Mouse (Mus musculus) CD4-positive helper T cell, adult 2 months (primary cell): ENCODE measurements at regions not wholly inside any gene's neighbourhood (a gene's known extent, or its start where the extent isn't known, plus 50 kb on each side); places are given as distances from the start of the nearest gene placed in this dataset.
A peak's percentile ranks its signal among the peaks of the same experiment; 100 is the strongest.

Experiments used
- DNase-seq: peaks from one replicate; pipeline ENCODE4 v3.0.0-alpha.2; 2012; ENCODE audit warnings: low read depth, missing footprints, low spot score

DNA sequence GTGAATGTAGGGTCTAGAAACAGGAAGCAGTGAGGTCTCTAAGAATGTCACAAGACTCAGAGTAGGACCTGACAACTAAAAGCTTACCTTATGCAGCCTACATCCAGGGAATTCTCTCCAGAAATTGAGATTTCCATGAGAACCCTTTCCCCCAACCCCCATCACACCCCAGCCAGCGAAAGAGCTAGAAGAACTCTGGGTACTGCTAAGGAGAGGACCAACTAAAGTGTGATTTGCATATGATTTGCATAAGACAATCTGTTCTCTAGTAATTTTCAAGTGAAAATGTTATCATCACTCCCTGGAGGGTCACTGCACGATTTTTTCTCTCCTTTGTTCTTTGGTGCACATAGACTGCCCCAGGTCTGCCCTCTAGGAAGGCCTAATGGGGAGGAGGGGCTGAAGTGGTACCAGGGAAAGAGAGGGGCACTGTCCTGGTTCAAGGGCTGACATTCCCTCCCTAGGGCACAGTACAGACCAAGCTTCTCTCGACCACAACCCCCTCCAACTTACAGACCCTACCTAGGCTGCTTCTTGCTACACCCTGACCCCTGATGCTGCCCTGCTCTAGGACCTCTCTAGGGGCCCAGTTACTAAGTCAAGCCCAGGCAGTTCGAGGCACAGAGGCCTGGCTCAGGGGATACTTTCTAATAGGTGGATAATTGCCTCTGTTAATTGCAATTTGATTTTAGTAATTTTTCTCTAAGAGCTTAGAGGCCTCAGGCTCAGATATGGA lies 77.4 kb upstream of the Pja1 start:
- no peak for DNase-seq

GRCm38 (mm10) chrX:99544410-99544809 lies 73.3 kb upstream of the Pja1 start:
- DNase-seq, result no peak

GRCm38 (mm10) chrX:99541916-99542315 lies 70.8 kb upstream of the Pja1 start:
- DNase-seq, result no peak

GRCm38 (mm10) chrX:99540087-99540576 lies 69.1 kb upstream of the Pja1 start:
- no peak for DNase-seq

GRCm38 (mm10) chrX:99539684-99540083 lies 68.6 kb upstream of the Pja1 start:
- no peak for DNase-seq

GRCm38 (mm10) chrX:99537814-99538213 lies 66.7 kb upstream of the Pja1 start:
- no peak for DNase-seq

DNA sequence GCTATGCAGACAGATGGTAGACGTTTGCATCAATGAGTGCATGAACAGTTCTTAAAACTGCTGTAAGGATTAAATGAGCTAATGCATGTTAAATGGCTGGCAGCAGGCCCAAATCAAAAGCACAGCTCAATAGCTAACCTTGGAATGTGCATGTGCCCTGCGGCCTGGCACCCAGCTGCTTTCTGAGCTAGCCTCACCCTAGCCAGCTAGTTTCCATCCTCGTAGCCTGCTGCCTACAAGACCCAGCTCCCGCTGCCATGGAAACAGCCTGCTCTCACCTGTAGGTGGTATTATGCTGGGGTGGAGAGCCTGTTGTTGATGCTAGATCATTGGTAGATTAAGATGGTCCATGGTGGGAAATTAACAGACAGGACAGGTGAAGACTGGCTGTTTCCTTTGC lies 63.8 kb upstream of the Pja1 start:
- DNase-seq, result no peak

- DNase-seq, result no peak
Observed at GRCm38 (mm10) chrX:99531154-99531553, 60.1 kb upstream of the Pja1 start.

- no peak for DNase-seq
Observed at GRCm38 (mm10) chrX:99530511-99530910, 59.4 kb upstream of the Pja1 start.

- DNase-seq, result no peak
Observed at GRCm38 (mm10) chrX:99523306-99523705, 52.2 kb upstream of the Pja1 start.

DNA sequence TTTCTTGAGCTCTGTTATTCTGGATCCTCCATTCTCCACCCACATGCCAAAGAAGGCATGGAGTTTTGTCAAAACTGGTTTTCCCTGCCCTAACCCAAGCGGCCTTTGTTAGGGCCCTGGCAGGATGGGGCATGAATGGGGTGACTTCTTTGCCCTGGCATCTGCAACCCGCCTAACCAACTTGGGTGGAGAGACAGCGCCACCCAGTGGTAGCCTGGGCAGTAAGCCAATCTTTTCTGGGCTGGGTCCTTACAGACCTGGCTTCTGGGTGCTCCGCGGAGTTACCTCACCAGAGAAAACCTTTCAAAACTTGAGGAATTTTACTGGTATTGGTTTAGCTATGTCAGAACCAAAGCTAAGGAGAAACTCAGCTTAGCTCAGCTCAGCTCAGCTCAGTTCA lies 51.8 kb upstream of the Pja1 start:
- DNase-seq, result peak; percentile 45

DNA sequence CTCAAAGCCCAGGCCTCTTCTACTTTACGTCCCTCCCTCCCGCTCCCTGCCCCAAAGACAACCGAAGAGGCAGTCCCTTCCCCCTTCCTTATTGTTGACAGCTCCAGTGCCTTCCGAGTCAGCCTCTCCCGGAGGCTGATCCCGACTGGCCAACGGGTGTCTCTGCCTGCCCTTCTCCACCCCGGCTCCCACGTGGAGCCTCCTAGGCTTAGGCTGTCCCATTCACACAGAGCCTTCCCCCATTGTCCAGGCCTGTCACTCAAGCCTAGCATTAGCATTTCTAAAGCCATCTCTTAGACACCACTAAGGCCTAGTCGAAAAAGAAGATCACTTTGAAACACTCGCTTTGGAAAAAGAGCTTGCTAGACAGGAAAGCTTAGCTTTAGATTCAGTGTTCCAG lies 51.2 kb upstream of the Pja1 start:
- no peak for DNase-seq

GRCm38 (mm10) chrX:99521866-99522265 lies 50.8 kb upstream of the Pja1 start:
- no peak for DNase-seq
